Mouse (Mus musculus) brown adipose tissue, adult 24 weeks (tissue): ENCODE data around the gene Foxk2. TPM values are rescaled to one million over a fixed set of nuclear protein-coding genes. Genes with fewer than 3 reads are reported as not detected.

Source experiments
- H3K27ac ChIP-seq: fragments of 200-500 bp; replicated peaks from 2 replicates; pipeline ENCODE4 v1.5.1; 2012; ENCODE audit warnings: low read depth, mild to moderate bottlenecking, low read length
- H3K4me1 ChIP-seq: fragments of 200-500 bp; 2 replicates; pipeline ENCODE4 v1.6.1; 2012; ENCODE audit warnings: low read length, mixed read lengths; ENCODE audit not compliant: control insufficient read depth, insufficient read depth, insufficient read length
- H3K4me3 ChIP-seq: fragments of 200-500 bp; 2 replicates; pipeline ENCODE4 v1.5.1; 2012; ENCODE audit warnings: low read depth, mild to moderate bottlenecking, low read length, moderate library complexity; ENCODE audit not compliant: insufficient read depth
- polyA plus RNA-seq: library from polyadenylated mRNA; stranded (reverse); fragments of >200 nt; gene quantifications from 2 replicates; pipeline ENCODE4 v1.2.4, GENCODE M21; 2012; ENCODE audit not compliant: missing spikeins, insufficient read depth, insufficient read length

Foxk2 gene
- 19.8 and 22.6 TPM in 2 replicates for polyA plus RNA-seq

DNA sequence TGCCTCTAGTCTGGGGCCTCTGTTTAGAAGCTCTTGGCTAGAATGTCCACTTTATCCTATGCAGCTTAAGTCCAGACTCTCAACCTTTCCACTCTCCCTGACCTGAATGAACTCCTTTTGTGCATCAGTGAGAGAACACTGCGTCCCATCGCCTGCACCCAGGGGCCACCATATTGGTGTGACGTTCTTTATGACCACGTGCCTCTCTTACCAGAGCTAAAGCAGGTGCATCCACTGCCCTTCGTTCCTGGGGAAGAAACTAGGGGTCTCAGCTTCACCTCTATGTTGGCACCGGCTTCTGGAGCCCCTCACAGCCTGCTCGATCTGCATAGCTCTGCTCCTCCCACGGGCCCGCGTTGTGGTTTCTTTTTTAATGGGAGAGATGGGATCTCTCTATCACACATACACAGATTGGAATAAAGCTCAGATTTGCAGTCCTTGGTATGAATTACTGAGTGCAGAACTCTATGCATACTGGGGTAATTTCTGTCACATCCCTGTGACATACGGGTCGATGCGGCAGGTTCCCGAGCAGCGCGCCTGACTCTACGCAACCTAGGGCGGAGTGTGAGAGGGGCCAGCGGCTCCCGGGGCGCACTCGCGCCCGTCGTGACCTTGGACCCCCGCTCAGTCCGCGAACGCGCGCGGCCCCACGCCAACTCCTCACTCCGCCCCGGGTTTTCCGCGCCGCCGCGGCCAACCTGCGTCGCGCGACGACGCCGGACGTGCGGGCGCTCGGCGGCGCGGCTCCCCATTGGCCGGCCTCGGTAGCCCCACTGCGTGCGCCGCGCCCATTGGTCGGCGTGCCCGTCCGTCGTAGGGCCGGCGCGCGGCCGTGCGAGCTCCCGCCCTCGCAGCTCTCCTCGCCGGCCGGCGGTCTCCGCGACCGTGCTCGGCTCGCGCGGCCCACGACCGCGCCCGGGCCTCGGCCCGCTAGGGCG is at the start of gene Foxk2:
Gene Foxk2 (plus strand): TSS at position 831 of the 941 bp plus-strand sequence.
- Histone ChIP-seq H3K4me1 (no peaks in the 10 kb centered on the region; the same call in 1 of the 2 replicates), H3K27ac (peak within 1 kb of the TSS; percentile 71), H3K4me3 (peak within 1 kb of the TSS; percentile 90)

DNA sequence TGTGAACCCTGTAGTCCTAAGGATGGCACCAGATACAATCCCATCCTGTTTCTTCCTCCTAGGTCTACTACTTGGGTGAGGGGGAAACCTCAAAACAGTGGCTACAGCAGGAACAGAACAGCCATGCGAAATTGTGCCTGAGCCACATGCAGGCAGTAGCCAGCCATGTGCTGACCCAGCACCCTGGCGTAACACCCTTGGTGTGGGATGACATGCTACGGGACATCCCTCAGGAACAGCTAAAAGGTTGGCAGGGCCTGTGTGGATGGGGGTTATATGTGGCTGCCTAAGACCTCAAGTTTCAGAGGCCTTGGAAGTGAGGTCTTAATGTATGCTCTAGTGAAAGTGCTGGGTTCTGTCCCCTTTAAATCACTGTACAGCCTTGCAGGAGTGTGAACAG is 43.0 kb upstream of the Foxk2 start:
- Histone ChIP-seq H3K27ac (no peak overlapping the region), H3K4me3 (no peak overlapping the region), H3K4me1 (no peaks in the 10 kb centered on the region)

DNA sequence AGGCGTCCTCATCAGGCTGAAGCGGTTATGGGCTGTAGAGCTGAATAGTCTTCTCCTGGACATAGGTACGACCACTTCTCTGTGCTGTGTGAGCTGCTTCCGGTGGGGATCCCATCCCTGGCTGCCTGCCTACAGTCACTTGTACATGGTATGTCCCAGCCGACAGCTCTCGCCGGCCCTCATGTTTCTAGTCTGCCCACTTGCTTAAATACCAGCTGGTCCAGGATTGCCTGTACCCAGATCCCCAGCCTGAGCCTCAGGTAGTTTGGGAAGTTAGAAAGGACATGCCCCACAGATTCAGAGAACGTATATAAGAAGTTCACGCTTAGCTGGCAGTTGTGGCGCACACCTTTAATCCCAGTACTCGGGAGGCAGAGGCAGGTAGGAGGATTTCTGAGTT is 40.0 kb upstream of the Foxk2 start:
- no peak overlapping the region for H3K4me3 ChIP-seq
- H3K27ac ChIP-seq = no peak overlapping the region
- H3K4me1 ChIP-seq = no peaks in the 10 kb centered on the region

DNA sequence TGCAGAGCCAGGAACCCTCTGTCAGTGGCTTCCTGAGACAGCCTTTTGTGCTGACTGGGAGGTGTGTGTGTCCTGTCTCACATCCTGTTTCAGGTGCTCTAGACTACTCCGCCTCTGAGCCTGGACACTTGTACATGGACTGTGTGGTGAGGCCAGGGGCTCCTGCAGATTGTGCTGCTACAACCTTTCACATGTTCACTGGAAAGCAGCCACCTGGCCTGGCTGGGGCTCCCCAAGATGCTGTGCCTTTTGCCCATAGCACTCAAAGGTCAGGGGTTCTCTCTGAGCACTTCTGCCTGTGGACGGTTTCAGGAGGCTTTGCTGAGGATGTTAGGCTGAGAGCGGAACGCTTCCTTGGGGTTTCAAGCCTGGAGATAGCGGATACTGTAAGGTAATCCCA is 39.0 kb upstream of the Foxk2 start:
- no peaks in the 10 kb centered on the region for H3K4me1 ChIP-seq
- no peak overlapping the region for H3K27ac ChIP-seq

DNA sequence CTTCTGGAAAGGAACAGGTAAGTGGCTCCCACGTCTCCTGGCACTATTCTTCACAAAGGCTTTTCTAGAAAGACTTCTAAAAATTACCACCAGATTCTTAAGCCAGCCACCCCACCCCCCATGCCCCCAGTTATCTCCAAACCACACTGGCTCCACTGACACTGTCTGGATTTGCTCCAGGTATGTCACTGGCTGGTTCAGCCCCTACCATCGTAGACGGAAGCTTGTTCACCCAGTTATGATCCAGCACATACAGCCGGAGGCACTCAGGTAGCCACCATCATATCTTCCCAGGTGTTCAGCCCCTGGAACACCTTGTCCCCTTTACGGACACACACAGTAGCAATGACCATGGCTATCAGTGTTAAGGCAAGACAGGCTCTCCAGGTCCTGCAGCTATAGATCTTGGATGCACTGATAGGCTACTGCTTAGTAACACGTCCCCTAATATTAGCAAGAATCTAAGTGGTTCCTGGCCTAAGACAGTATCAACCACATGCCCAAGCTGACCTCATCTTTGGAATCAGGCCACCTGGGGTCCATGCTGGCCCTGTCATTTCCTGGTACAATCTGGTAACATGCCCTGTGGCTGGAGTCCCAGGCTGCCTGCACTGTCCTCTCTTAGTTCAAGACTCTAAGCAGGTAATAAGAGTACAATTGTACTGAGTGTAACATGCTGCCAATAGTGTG is 38.3 kb upstream of the Foxk2 start:
- Histone ChIP-seq H3K4me1 (no peaks in the 10 kb centered on the region), H3K4me3 (no peak overlapping the region), H3K27ac (no peak overlapping the region)

More for the DNA sequence above, 39.0 kb upstream of the Foxk2 start:
- H3K4me3 ChIP-seq = no peak overlapping the region

DNA sequence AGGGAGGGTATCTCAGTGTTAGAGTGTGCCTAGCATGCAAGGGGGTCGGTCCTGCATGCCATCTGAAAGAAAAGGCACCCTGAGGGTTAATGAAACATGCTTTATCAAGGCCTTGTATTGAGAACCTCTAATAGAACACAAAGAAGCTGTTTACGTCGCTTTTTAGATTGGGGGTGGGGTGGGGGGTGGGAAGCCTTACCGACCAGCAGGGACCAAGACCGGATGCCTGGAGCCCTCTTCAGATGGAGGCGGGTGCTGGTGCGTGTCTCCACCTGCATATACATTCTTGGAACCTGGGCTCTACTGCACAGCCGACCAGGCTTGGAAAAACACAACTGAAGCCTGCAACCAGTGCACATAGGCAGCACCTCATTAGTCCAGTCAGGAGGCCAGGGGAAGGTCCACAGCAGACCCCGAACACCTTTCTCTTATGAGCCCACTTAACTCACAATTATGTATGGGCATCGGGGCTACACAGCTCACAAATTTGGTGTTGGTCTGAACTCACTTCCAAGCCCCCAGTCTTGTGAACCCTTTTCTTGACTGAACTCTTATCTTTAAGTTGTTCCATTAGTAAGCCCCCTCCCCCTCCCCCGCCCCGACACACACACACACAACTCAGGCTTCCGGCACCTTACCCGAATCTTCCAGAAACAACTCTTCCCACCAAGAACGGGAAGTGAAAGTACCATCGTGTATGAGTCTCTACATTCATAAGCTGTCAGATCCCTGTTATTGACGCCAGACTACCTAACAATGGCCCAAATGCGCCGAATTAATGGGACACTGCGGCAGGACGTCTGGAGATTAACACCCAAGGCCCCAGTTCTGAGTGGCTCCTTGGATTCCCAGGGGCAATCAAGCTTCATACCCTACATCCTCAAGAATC is 31.4 kb upstream of the Foxk2 start:
- Histone ChIP-seq H3K27ac (peak overlapping the region; percentile 89), H3K4me1 (peaks cover 2% of the 10 kb centered on the region; the same call in 1 of the 2 replicates), H3K4me3 (peak overlapping the region; percentile 86)

DNA sequence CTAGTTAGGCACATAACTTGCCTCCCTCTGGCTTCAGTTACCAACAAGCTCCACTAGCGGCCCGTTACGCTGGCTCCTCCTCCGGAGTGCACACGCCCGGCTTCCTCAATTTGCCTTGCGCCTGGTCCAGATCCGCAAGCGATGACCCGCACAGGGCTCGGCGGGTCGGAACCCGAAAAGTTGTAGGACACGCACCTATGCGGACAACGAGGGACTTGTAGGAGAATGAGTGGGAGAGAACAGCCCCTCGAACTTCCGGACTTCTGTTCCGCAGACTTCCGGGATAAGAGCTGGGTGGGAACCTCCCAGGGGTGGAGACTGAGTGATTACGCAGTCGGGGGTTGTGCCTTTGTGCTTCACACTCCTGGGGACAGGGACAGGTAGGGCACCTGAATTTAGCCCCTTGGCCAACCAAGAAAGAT is 30.8 kb upstream of the Foxk2 start, which contains the start of gene Cybc1:
Gene Cybc1 (minus strand): TSS at position 305 of the 422 bp plus-strand sequence.
- H3K27ac ChIP-seq = peak within 1 kb of the TSS; percentile 89
- H3K4me1 ChIP-seq = peaks cover 2% of the 10 kb centered on the region; the same call in 1 of the 2 replicates
- peak within 1 kb of the TSS; percentile 86 for H3K4me3 ChIP-seq

DNA sequence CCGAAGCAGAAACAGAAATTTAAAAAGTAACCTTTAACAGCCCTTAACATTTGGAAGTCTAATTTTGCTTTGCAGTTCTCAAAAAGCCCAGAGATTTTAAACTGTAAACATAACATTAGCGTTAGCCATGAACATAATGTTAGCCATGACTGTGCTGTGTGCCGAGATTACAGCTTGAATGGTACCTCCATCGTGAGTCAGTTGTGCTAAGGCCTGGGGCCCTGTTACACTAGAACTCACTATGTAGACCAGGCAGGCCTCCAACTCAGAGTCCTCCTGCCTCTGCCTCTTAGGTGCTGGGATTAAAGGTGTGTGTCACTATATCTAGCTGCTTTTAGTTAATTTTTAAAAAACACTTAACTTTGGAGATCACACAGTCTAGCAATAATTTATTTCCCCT is 28.6 kb upstream of the Foxk2 start:
- no peak overlapping the region for H3K27ac ChIP-seq
- H3K4me1 ChIP-seq = peaks cover 2% of the 10 kb centered on the region; the same call in 1 of the 2 replicates
- H3K4me3 ChIP-seq = no peak overlapping the region

DNA sequence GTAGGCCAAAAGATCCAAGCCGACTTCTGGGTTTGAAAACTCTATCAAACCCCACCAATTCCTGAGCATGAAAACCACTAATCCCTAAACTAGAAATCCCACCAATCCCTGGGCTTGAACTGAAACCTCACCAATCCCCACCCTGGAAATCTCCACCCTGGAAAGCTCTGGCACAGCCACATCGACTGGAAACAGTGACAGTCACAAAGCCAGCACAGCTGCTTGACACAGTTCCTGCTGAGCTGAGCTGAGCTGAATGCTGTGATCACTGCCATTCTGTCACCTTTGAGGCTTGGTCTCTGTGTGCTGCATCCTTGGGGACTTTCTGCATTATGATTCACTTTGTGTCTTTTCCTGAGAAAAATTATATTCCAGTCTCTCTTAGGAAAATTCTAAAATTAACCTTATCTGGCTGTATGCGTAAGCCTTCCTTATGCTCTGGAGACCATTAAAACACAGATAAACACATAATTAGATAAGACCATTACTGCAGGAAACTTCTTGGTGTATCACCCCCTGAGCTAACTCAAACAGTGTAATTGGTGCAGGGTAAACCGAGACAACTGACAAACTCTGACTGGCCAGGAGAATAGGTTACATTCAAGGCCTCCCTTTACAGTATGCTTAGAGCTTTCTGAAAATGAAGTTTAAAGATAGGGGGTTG is 28.0 kb upstream of the Foxk2 start:
- Histone ChIP-seq H3K27ac (no peak overlapping the region), H3K4me1 (peaks cover 2% of the 10 kb centered on the region; the same call in 1 of the 2 replicates), H3K4me3 (no peak overlapping the region)

DNA sequence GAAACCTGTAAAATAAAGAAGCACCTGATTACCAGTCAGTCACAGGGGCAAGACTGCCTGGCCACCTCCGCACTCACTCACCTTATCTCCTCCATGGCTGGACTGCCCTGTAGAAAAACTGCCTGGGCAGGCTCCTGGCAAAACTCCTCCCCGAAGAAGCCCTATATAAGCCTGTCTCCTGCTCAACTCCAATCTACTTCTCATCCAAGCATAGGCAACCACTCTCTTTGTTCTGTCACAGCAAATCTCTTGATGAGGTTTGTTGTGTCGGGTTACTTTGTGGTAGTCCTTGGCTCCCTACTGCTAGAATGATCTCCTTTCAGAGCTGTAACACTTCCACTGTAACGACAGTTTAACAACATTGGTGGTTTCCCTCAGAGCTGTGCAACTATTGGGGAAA is 27.1 kb upstream of the Foxk2 start:
- H3K4me3 ChIP-seq = no peak overlapping the region
- peaks cover 2% of the 10 kb centered on the region; the same call in 1 of the 2 replicates for H3K4me1 ChIP-seq
- H3K27ac ChIP-seq = no peak overlapping the region

DNA sequence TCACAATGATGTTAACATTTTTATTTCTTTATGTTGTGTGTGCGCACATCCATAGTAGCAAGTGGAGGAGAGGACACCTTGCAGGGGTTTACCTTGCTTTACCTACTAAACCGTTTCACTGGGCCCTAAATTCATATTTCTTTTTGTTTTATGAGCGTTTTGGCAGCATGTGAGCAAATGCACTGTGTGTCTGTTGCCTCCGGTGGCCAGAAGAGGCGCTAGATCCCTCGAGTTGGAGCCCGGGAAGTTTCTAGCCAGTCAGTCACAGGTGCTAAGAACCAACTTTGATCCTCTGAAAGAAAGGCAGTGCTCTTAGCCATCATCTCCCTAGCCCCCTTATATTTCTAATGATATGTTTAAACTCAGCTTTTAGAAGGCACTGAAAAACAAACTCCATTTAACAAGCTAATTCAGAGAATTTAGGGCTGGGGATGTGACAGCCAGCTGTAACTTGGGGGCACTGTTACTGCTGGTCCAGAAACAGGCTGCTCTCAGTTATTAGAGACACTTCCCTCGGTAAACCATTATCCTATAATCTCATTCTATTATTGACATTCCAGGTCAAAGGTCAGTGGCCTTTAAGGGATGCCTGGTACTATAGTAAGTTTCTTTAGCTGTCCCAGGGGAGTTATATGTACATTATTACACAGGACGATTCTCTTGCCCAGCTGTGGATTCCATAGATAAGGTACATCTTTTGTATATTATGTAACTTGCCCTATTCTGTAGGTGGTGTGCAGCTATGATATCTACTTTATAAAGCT is 24.1 kb upstream of the Foxk2 start:
- Histone ChIP-seq H3K4me1 (no peaks in the 10 kb centered on the region), H3K4me3 (no peak overlapping the region), H3K27ac (no peak overlapping the region)

DNA sequence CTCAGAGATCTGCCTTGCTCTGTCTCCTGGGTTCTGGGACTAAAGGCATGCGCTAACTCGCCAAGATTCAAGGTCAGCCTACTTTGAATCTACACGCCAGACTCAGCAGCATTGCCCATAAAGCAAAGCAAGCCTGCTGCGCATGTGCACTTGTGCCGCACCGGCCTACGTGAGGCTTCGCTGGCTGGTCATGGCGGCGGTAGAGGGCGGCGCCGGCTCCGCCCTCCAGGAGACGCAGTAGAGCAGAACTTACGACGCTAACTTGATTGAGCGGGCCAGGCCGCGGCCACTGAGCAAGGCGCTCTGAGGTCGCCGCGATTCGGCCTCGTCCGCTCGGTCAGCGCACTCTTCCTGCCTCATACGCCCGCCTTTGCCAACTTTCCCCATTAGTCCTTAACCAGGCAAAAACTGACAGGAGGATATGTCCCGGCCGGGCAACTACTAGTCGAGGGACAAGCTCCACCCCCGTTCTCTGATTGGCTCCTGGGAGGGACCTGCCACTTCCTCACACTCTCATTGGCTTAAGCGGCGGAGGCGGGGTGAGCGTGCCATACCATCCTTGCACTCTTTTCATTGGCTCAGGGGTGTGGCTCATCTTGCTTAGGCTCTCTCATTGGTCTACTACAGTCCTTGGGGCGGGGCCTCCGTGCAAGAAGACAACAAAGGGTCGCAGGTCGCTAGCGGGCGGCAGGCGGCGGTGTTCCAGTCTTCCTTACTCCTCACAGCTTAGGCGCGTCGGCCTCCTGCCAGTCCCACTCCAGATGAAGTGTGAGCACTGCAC is 23.0 kb upstream of the Foxk2 start, which contains the start of gene Narf:
Gene Narf (plus strand): TSS at position 690 of the 781 bp plus-strand sequence.
- Histone ChIP-seq H3K27ac (peak within 1 kb of the TSS; percentile 97), H3K4me1 (no peaks in the 10 kb centered on the region), H3K4me3 (peak within 1 kb of the TSS; percentile 75)
